Mouse (Mus musculus) midbrain, embryonic 12.5 days (tissue): Measurements from ENCODE around the gene Mtx1. TPM values are rescaled to one million over a fixed set of nuclear protein-coding genes. Genes with fewer than 3 reads are reported as not detected.

Source experiments
- ATAC-seq: fragments of 200-750 bp; cut with Nextera tagmentation; 2 replicates; pipeline ENCODE4 v1.8.0; 2017; ENCODE audit warnings: low read depth, moderate TSS enrichment, moderate library complexity; ENCODE audit not compliant: low FRiP score
- H3K27ac ChIP-seq: fragments of 300-500 bp; sonication (generic); replicated peaks from 2 replicates; pipeline ENCODE4 v1.5.1; 2016; ENCODE audit warnings: mild to moderate bottlenecking
- H3K27me3 ChIP-seq: fragments of 300-500 bp; sonication (generic); 2 replicates; pipeline ENCODE4 v1.6.1; 2016; ENCODE audit warnings: mild to moderate bottlenecking
- H3K36me3 ChIP-seq: fragments of 300-500 bp; sonication (generic); 2 replicates; pipeline ENCODE4 v1.6.1; 2016
- H3K4me1 ChIP-seq: fragments of 300-500 bp; sonication (generic); 2 replicates; pipeline ENCODE4 v1.6.1; 2016
- H3K4me2 ChIP-seq: fragments of 300-500 bp; sonication (generic); replicated peaks from 2 replicates; pipeline ENCODE4 v1.6.1; 2016; ENCODE audit warnings: mild to moderate bottlenecking, moderate library complexity
- H3K4me3 ChIP-seq: fragments of 300-500 bp; sonication (generic); 2 replicates; pipeline ENCODE4 v1.5.1; 2016; ENCODE audit warnings: mild to moderate bottlenecking
- H3K9ac ChIP-seq: fragments of 300-500 bp; sonication (generic); replicated peaks from 2 replicates; pipeline ENCODE4 v1.6.1; 2016; ENCODE audit warnings: mild to moderate bottlenecking, moderate library complexity
- H3K9me3 ChIP-seq: fragments of 300-500 bp; sonication (generic); 2 replicates; pipeline ENCODE4 v1.6.1; 2016; ENCODE audit warnings: mild to moderate bottlenecking
- WGBS: fragments of 180-500 bp; shearing (Covaris S2); methylation state at CpG from one replicate; pipeline ENCODE4 v1.1.7; 2016; 5-methylcytosine and 5-hydroxymethylcytosine counted together
- polyA plus RNA-seq: library from polyadenylated mRNA; unstranded; fragments of >200 nt; fragmentation: Nextera tagmentation; extraction: Ambion mirVana; gene quantifications from 2 replicates; pipeline ENCODE4 v1.2.1, GENCODE M21; 2016

Gene Mtx1
- polyA plus RNA-seq, result 183 and 185 TPM in 2 replicates

GRCm38 (mm10) chr3:89226900-89227299, at the start of gene Mtx1:
TSS of gene Mtx1 (minus strand) at chr3:89227088.
- Histone ChIP-seq H3K36me3 (peaks cover 26% of the 10 kb centered on the region), H3K4me2 (peak within 1 kb of the TSS; percentile 93), H3K4me1 (peaks cover 64% of the 10 kb centered on the region), H3K9me3 (no peaks in the 10 kb centered on the region), H3K9ac (peak within 1 kb of the TSS; percentile 93), H3K27ac (peak within 1 kb of the TSS; percentile 98), H3K4me3 (peak within 1 kb of the TSS; percentile 77), H3K27me3 (no peaks in the 10 kb centered on the region)
- under 1% methylated on average over 21 of the region's 21 CpGs for WGBS
- no peak for ATAC-seq

GRCm38 (mm10) chr3:89276061-89276460, 49.2 kb upstream of the Mtx1 start:
- WGBS, result 90% methylated on average over 13 of the region's 13 CpGs
- Histone ChIP-seq H3K9me3 (no peaks in the 10 kb centered on the region), H3K4me3 (no peak overlapping the region), H3K27ac (no peak overlapping the region), H3K4me1 (peaks cover 25% of the 10 kb centered on the region), H3K27me3 (peaks cover 62% of the 10 kb centered on the region), H3K36me3 (no peaks in the 10 kb centered on the region), H3K4me2 (no peak overlapping the region), H3K9ac (no peak overlapping the region)
- no peak for ATAC-seq

GRCm38 (mm10) chr3:89271760-89272159, 44.9 kb upstream of the Mtx1 start:
- Histone ChIP-seq H3K9ac (no peak overlapping the region), H3K4me2 (no peak overlapping the region), H3K4me1 (peaks cover 29% of the 10 kb centered on the region), H3K9me3 (no peaks in the 10 kb centered on the region), H3K4me3 (no peak overlapping the region), H3K36me3 (no peaks in the 10 kb centered on the region), H3K27me3 (peaks cover 33% of the 10 kb centered on the region; the same call in 1 of the 2 replicates), H3K27ac (no peak overlapping the region)
- 65% methylated on average over 6 of the region's 6 CpGs for WGBS
- ATAC-seq, result no peak

GRCm38 (mm10) chr3:89270891-89271290, 44.0 kb upstream of the Mtx1 start:
- 73% methylated on average over 6 of the region's 6 CpGs for WGBS
- no peak overlapping the region for H3K27ac ChIP-seq
- H3K27me3 ChIP-seq, result peaks cover 33% of the 10 kb centered on the region; the same call in 1 of the 2 replicates
- peaks cover 33% of the 10 kb centered on the region for H3K4me1 ChIP-seq
- peak overlapping the region; percentile 81; the same call in 1 of the 2 replicates for H3K9ac ChIP-seq
- H3K4me2 ChIP-seq, result peak overlapping the region; percentile 85
- ATAC-seq, result no peak
- no peaks in the 10 kb centered on the region for H3K36me3 ChIP-seq
- peak overlapping the region; percentile 56; the same call in 1 of the 2 replicates for H3K4me3 ChIP-seq
- no peaks in the 10 kb centered on the region for H3K9me3 ChIP-seq

GRCm38 (mm10) chr3:89270051-89270755, 43.3 kb upstream of the Mtx1 start, which contains the start of gene Slc50a1:
TSS of gene Slc50a1 (minus strand) at chr3:89270570.
- no peaks in the 10 kb centered on the region for H3K9me3 ChIP-seq
- H3K9ac ChIP-seq, result peak within 1 kb of the TSS; percentile 81
- 4% methylated on average over 39 of the region's 39 CpGs for WGBS
- peak within 1 kb of the TSS; percentile 66 for H3K27ac ChIP-seq
- H3K36me3 ChIP-seq, result no peaks in the 10 kb centered on the region
- ATAC-seq, result peak; percentile 35; the same call in 1 of the 2 replicates
- peaks cover 33% of the 10 kb centered on the region for H3K4me1 ChIP-seq
- peaks cover 29% of the 10 kb centered on the region; the same call in 1 of the 2 replicates for H3K27me3 ChIP-seq
- H3K4me2 ChIP-seq, result peak within 1 kb of the TSS; percentile 85
- H3K4me3 ChIP-seq, result peak within 1 kb of the TSS; percentile 56

GRCm38 (mm10) chr3:89268916-89269315, 42.0 kb upstream of the Mtx1 start:
- H3K9ac ChIP-seq, result no peak overlapping the region
- H3K4me2 ChIP-seq, result 0 out of 2 replicates have a peak overlapping the region, but pooled peaks have one; percentile 85
- 50% methylated on average over 8 of the region's 8 CpGs for WGBS

GRCm38 (mm10) chr3:89266439-89266893, 39.6 kb upstream of the Mtx1 start:
- Histone ChIP-seq H3K27ac (peak overlapping the region; percentile 52; the same call in 1 of the 2 replicates), H3K36me3 (no peaks in the 10 kb centered on the region), H3K4me2 (peak overlapping the region; percentile 98), H3K4me3 (peak overlapping the region; percentile 70), H3K9ac (peak overlapping the region; percentile 88), H3K9me3 (no peaks in the 10 kb centered on the region), H3K27me3 (peaks cover 15% of the 10 kb centered on the region; the same call in 1 of the 2 replicates), H3K4me1 (peaks cover 33% of the 10 kb centered on the region)
- WGBS, result under 1% methylated on average over 20 of the region's 20 CpGs
- ATAC-seq, result peak; percentile 87

More at GRCm38 (mm10) chr3:89268916-89269315, 42.0 kb upstream of the Mtx1 start:
- no peaks in the 10 kb centered on the region for H3K36me3 ChIP-seq
- no peak overlapping the region for H3K4me3 ChIP-seq
- H3K27me3 ChIP-seq, result peaks cover 26% of the 10 kb centered on the region; the same call in 1 of the 2 replicates
- no peak overlapping the region for H3K27ac ChIP-seq
- no peaks in the 10 kb centered on the region for H3K9me3 ChIP-seq
- no peak for ATAC-seq
- H3K4me1 ChIP-seq, result peaks cover 33% of the 10 kb centered on the region

- no peak overlapping the region for H3K4me3 ChIP-seq
- no peaks in the 10 kb centered on the region for H3K36me3 ChIP-seq
- H3K9me3 ChIP-seq, result no peaks in the 10 kb centered on the region
- no peak for ATAC-seq
- no peak overlapping the region for H3K27ac ChIP-seq
- peaks cover 11% of the 10 kb centered on the region for H3K4me1 ChIP-seq
- 0 out of 2 replicates have a peak, but pooled peaks cover 4% of the 10 kb centered on the region for H3K27me3 ChIP-seq
- no peak overlapping the region for H3K9ac ChIP-seq
- WGBS, result 75% methylated on average over 10 of the region's 10 CpGs
- no peak overlapping the region for H3K4me2 ChIP-seq
Observed at GRCm38 (mm10) chr3:89262417-89262816, 35.5 kb upstream of the Mtx1 start.

GRCm38 (mm10) chr3:89260211-89260610, 33.3 kb upstream of the Mtx1 start:
- Histone ChIP-seq H3K27ac (no peak overlapping the region), H3K4me2 (no peak overlapping the region), H3K36me3 (no peaks in the 10 kb centered on the region), H3K27me3 (0 out of 2 replicates have a peak, but pooled peaks cover 4% of the 10 kb centered on the region), H3K9me3 (no peaks in the 10 kb centered on the region), H3K4me1 (no peaks in the 10 kb centered on the region), H3K4me3 (no peak overlapping the region), H3K9ac (no peak overlapping the region)
- no peak for ATAC-seq
- 57% methylated on average over 3 of the region's 3 CpGs for WGBS

GRCm38 (mm10) chr3:89259076-89259475, 32.2 kb upstream of the Mtx1 start, which contains the start of gene Dpm3:
TSS of gene Dpm3 (plus strand) at chr3:89259358.
- H3K36me3 ChIP-seq, result no peaks in the 10 kb centered on the region
- no peak within 1 kb of the TSS for H3K27ac ChIP-seq
- no peaks in the 10 kb centered on the region for H3K9me3 ChIP-seq
- H3K4me1 ChIP-seq, result no peaks in the 10 kb centered on the region
- 0 out of 2 replicates have a peak, but pooled peaks cover 4% of the 10 kb centered on the region for H3K27me3 ChIP-seq
- H3K4me2 ChIP-seq, result no peak within 1 kb of the TSS
- no peak for ATAC-seq
- H3K9ac ChIP-seq, result no peak within 1 kb of the TSS
- H3K4me3 ChIP-seq, result no peak within 1 kb of the TSS
- WGBS, result 65% methylated on average over 7 of the region's 7 CpGs

GRCm38 (mm10) chr3:89256177-89256576, 29.3 kb upstream of the Mtx1 start:
- Histone ChIP-seq H3K36me3 (no peaks in the 10 kb centered on the region), H3K4me3 (no peak overlapping the region), H3K27me3 (peaks cover 12% of the 10 kb centered on the region), H3K27ac (no peak overlapping the region), H3K4me1 (peaks cover 6% of the 10 kb centered on the region), H3K9me3 (no peaks in the 10 kb centered on the region), H3K4me2 (no peak overlapping the region), H3K9ac (no peak overlapping the region)
- 86% methylated on average over 5 of the region's 5 CpGs for WGBS
- no peak for ATAC-seq

- WGBS, result 88% methylated on average over 5 of the region's 5 CpGs
- no peak for ATAC-seq
- Histone ChIP-seq H3K4me3 (no peak overlapping the region), H3K4me2 (no peak overlapping the region), H3K4me1 (peaks cover 12% of the 10 kb centered on the region), H3K36me3 (no peaks in the 10 kb centered on the region), H3K27me3 (peaks cover 19% of the 10 kb centered on the region), H3K27ac (no peak overlapping the region), H3K9me3 (no peaks in the 10 kb centered on the region), H3K9ac (no peak overlapping the region)
Observed at GRCm38 (mm10) chr3:89254994-89255393, 28.1 kb upstream of the Mtx1 start.
